Mouse (Mus musculus) cerebral cortex, adult 2 months (tissue): ENCODE data around the gene Cacng3.

Experiments used
- WGBS: fragments of 180-500 bp; shearing (Covaris S2); methylation state at CpG from one replicate; pipeline ENCODE4 v1.1.7; 2018; 5-methylcytosine and 5-hydroxymethylcytosine counted together

Cacng3 gene

GRCm38 (mm10) chr7:122670442-122670872 is at the start of gene Cacng3:
Cacng3 (plus strand) TSS chr7:122670492.
- WGBS = 7% methylated on average over 13 of the region's 13 CpGs

- 42% methylated on average over 9 of the region's 9 CpGs for WGBS
Observed at GRCm38 (mm10) chr7:122622125-122622774, 48.0 kb upstream of the Cacng3 start.

- WGBS = 87% methylated on average over 1 of the region's 1 CpGs
Observed at GRCm38 (mm10) chr7:122623753-122624152, 46.5 kb upstream of the Cacng3 start.

GRCm38 (mm10) chr7:122628050-122628449 is 42.2 kb upstream of the Cacng3 start:
- 67% methylated on average over 5 of the region's 5 CpGs for WGBS

GRCm38 (mm10) chr7:122630386-122630785 is 39.9 kb upstream of the Cacng3 start:
- 61% methylated on average over 2 of the region's 2 CpGs for WGBS

GRCm38 (mm10) chr7:122631151-122631550 is 39.1 kb upstream of the Cacng3 start:
- whole genome bisulfite sequencing = 66% methylated on average over 3 of the region's 3 CpGs

GRCm38 (mm10) chr7:122632946-122633345 is 37.3 kb upstream of the Cacng3 start:
- WGBS = 78% methylated on average over 5 of the region's 5 CpGs

- 72% methylated on average over 5 of the region's 5 CpGs for WGBS
Observed at GRCm38 (mm10) chr7:122633463-122633862, 36.8 kb upstream of the Cacng3 start.

GRCm38 (mm10) chr7:122643676-122644075 is 26.6 kb upstream of the Cacng3 start:
- WGBS = 55% methylated on average over 8 of the region's 8 CpGs

- 68% methylated on average over 10 of the region's 10 CpGs for WGBS
Observed at GRCm38 (mm10) chr7:122649306-122649705, 21.0 kb upstream of the Cacng3 start.

- WGBS = 74% methylated on average over 3 of the region's 3 CpGs
Observed at GRCm38 (mm10) chr7:122652523-122652922, 17.8 kb upstream of the Cacng3 start.

GRCm38 (mm10) chr7:122656671-122657070 is 13.6 kb upstream of the Cacng3 start:
- 87% methylated on average over 3 of the region's 3 CpGs for WGBS

- WGBS = 96% methylated on average over 5 of the region's 5 CpGs
Observed at GRCm38 (mm10) chr7:122657423-122658126, 12.7 kb upstream of the Cacng3 start.

GRCm38 (mm10) chr7:122665311-122666049 is 4.8 kb upstream of the Cacng3 start:
- WGBS = 75% methylated on average over 7 of the region's 7 CpGs

GRCm38 (mm10) chr7:122667903-122668302 is 2.4 kb upstream of the Cacng3 start:
- 28% methylated on average over 5 of the region's 5 CpGs for WGBS

GRCm38 (mm10) chr7:122670873-122671641 is 765 bp downstream of the Cacng3 start:
- 4% methylated on average over 44 of the region's 45 CpGs for WGBS

- WGBS = 10% methylated on average over 5 of the region's 5 CpGs
Observed at GRCm38 (mm10) chr7:122672981-122673380, 2.7 kb downstream of the Cacng3 start.

- WGBS = 37% methylated on average over 7 of the region's 7 CpGs
Observed at GRCm38 (mm10) chr7:122675207-122675606, 4.9 kb downstream of the Cacng3 start.

- WGBS = 13% methylated on average over 5 of the region's 5 CpGs
Observed at GRCm38 (mm10) chr7:122701751-122702150, 31.5 kb downstream of the Cacng3 start.

GRCm38 (mm10) chr7:122702443-122702842 is 32.2 kb downstream of the Cacng3 start:
- 34% methylated on average over 4 of the region's 4 CpGs for WGBS

GRCm38 (mm10) chr7:122706736-122707135 is 36.4 kb downstream of the Cacng3 start:
- WGBS = 41% methylated on average over 5 of the region's 5 CpGs

- 37% methylated on average over 3 of the region's 3 CpGs for WGBS
Observed at GRCm38 (mm10) chr7:122716299-122716698, 46.0 kb downstream of the Cacng3 start.
